ENCODE assay signal across 8 mouse cellular contexts in genomic region chr7:140922398-140923069, GRCm38 (mm10). TPM values are rescaled to one million over a fixed set of nuclear protein-coding genes. Genes with fewer than 3 reads are reported as not detected.
DNase-seq lines count a peak whose midpoint lies in the region; ATAC-seq and TF ChIP-seq lines count a peak whose summit lies in the region.

No protein-coding gene starts in this region.

- no peaks in the 10 kb centered on the region for H3K36me3 ChIP-seq in forebrain, embryonic 15.5 days
- H3K36me3 ChIP-seq in intestine, embryonic 14.5 days (ENCODE audit: control insufficient read depth, insufficient read depth, low read length) = no peaks in the 10 kb centered on the region
- H3K36me3 ChIP-seq in liver, embryonic 14.5 days (replicated peaks; ENCODE audit: control insufficient read depth, insufficient read depth, low read depth) = no peaks in the 10 kb centered on the region
- H3K36me3 ChIP-seq in neural tube, embryonic 11.5 days (ENCODE audit: control insufficient read depth, insufficient read depth, low read length) = no peaks in the 10 kb centered on the region

- H3K9ac ChIP-seq in forebrain, embryonic 15.5 days (replicated peaks) = peak overlapping the region; percentile 32
- H3K9ac ChIP-seq in intestine, embryonic 14.5 days (ENCODE audit: low read length) = peak overlapping the region; percentile 3; the same call in 1 of the 2 replicates
- H3K9ac ChIP-seq in liver, embryonic 14.5 days (replicated peaks) = no peak overlapping the region
- H3K9ac ChIP-seq in neural tube, embryonic 11.5 days (ENCODE audit: low read length) = peak overlapping the region; percentile 5; the same call in 1 of the 2 replicates

- peaks cover 64% of the 10 kb centered on the region for H3K27me3 ChIP-seq in forebrain, embryonic 15.5 days
- H3K27me3 ChIP-seq in intestine, embryonic 14.5 days (replicated peaks; ENCODE audit: control insufficient read depth, insufficient read depth, low read length) = peaks cover 51% of the 10 kb centered on the region
- peaks cover 40% of the 10 kb centered on the region for H3K27me3 ChIP-seq in liver, embryonic 14.5 days (ENCODE audit: control insufficient read depth, insufficient read depth, low read length)
- H3K27me3 ChIP-seq in neural tube, embryonic 11.5 days (ENCODE audit: control insufficient read depth, insufficient read depth, low read length) = peaks cover 44% of the 10 kb centered on the region

- intact Hi-C loops in left cerebral cortex, postnatal 36 days (cut with DNase I) = no loop called here

- DNase-seq in left cerebral cortex, postnatal 36 days (ENCODE audit: low spot score in 2 of 2) = peak; percentile 21 to 28
- DNase-seq in left cerebral cortex, adult 11 months (ENCODE audit: low spot score) = no peak
- DNase-seq in cerebellum, adult 11 months = peak; percentile 80
- DNase-seq in intestine, embryonic 14.5 days (ENCODE audit: low spot score) = peak; percentile 79
- no peak for DNase-seq in liver, embryonic 14.5 days (ENCODE audit: low read depth in 3 of 3, low spot score in 3 of 3)
- DNase-seq in neural tube, embryonic 11.5 days (ENCODE audit: low spot score) = peak; percentile 50
- DNase-seq in ovary, adult 18-20 months (ENCODE audit: low spot score) = no peak

- no peak overlapping the region for H3K27ac ChIP-seq in forebrain, embryonic 15.5 days (replicated peaks)
- H3K27ac ChIP-seq in intestine, embryonic 14.5 days (ENCODE audit: low read depth) = no peak overlapping the region
- H3K27ac ChIP-seq in liver, embryonic 14.5 days = no peak overlapping the region
- no peak overlapping the region for H3K27ac ChIP-seq in neural tube, embryonic 11.5 days (ENCODE audit: low read depth, low read length)

- no peak for TF ChIP-seq EP300 in liver, embryonic 14.5 days (IDR thresholded peaks at IDR 0.05; ENCODE audit: low read depth)

- peaks cover 18% of the 10 kb centered on the region for H3K4me1 ChIP-seq in forebrain, embryonic 15.5 days
- H3K4me1 ChIP-seq in intestine, embryonic 14.5 days (replicated peaks; ENCODE audit: control insufficient read depth, insufficient read depth, low read length) = peaks cover 3% of the 10 kb centered on the region
- peaks cover 0 to 3% of the 10 kb centered on the region in 2 experiments; a peak in 2 of 4 replicates for H3K4me1 ChIP-seq in liver, embryonic 14.5 days (replicated peaks; ENCODE audit: control insufficient read depth in 2 of 2, insufficient read depth in 2 of 2, low read length in 1 of 2)
- H3K4me1 ChIP-seq in neural tube, embryonic 11.5 days (ENCODE audit: control insufficient read depth, insufficient read depth, low read length) = peaks cover 9% of the 10 kb centered on the region

- peak overlapping the region; percentile 84 for H3K4me2 ChIP-seq in forebrain, embryonic 15.5 days (replicated peaks)
- H3K4me2 ChIP-seq in intestine, embryonic 14.5 days (ENCODE audit: low read length) = peak overlapping the region; percentile 59
- peak overlapping the region; percentile 44 for H3K4me2 ChIP-seq in liver, embryonic 14.5 days (ENCODE audit: low read depth)
- H3K4me2 ChIP-seq in neural tube, embryonic 11.5 days (ENCODE audit: low read depth) = peak overlapping the region; percentile 60

- peak; percentile 41; the same call in 1 of the 2 replicates for ATAC-seq in forebrain, embryonic 15.5 days (replicated peaks)
- ATAC-seq in intestine, embryonic 14.5 days (replicated peaks; ENCODE audit: low FRiP score, low TSS enrichment, low read depth) = peak; percentile 44; the same call in 1 of the 2 replicates
- ATAC-seq in liver, embryonic 14.5 days (ENCODE audit: insufficient read depth) = peak; percentile 19; the same call in 1 of the 2 replicates
- no peak for ATAC-seq in neural tube, embryonic 11.5 days (ENCODE audit: insufficient read depth, low FRiP score, low TSS enrichment)

- TF ChIP-seq CTCF in liver, embryonic 14.5 days (IDR thresholded peaks at IDR 0.05; ENCODE audit: low read depth) = no peak

- H3K9me3 ChIP-seq in forebrain, embryonic 15.5 days = no peaks in the 10 kb centered on the region
- H3K9me3 ChIP-seq in intestine, embryonic 14.5 days (ENCODE audit: control insufficient read depth, low read length) = no peaks in the 10 kb centered on the region
- no peaks in the 10 kb centered on the region for H3K9me3 ChIP-seq in liver, embryonic 14.5 days (ENCODE audit: control insufficient read depth, low read length)
- H3K9me3 ChIP-seq in neural tube, embryonic 11.5 days (ENCODE audit: control insufficient read depth, low read length) = no peaks in the 10 kb centered on the region

- peak overlapping the region; percentile 44 for H3K4me3 ChIP-seq in forebrain, embryonic 15.5 days
- H3K4me3 ChIP-seq in intestine, embryonic 14.5 days (ENCODE audit: low read depth, low read length) = peak overlapping the region; percentile 31
- H3K4me3 ChIP-seq in liver, embryonic 14.5 days (ENCODE audit: insufficient read depth in 1 of 2, low read depth in 2 of 2, low read length in 2 of 2) = 0 out of 4 replicates have a peak overlapping the region, but pooled peaks have one; percentile 6 to 13
- peak overlapping the region; percentile 34 for H3K4me3 ChIP-seq in neural tube, embryonic 11.5 days (ENCODE audit: low read depth, low read length)

- under 1% methylated on average over 49 of the region's 49 CpGs for WGBS in forebrain, embryonic 15.5 days
- 1% methylated on average over 49 of the region's 49 CpGs for WGBS in intestine, embryonic 14.5 days
- WGBS in liver, embryonic 14.5 days (ENCODE audit: insufficient replicate concordance) = 2% methylated on average over 49 of the region's 49 CpGs
- 1% methylated on average over 49 of the region's 49 CpGs for WGBS in neural tube, embryonic 11.5 days

RNA-seq across cellular contexts. Expression of gene Nlrp6, which starts 1.8 kb away (rescaled TPM):
- total RNA-seq in left cerebral cortex, postnatal 36 days (2021) = under 1 TPM; 0.47 to 0.54 TPM
- polyA plus RNA-seq in forebrain, embryonic 15.5 days (2015; fragmentation: Nextera tagmentation; extraction: Ambion mirVana) = 0.24 and 0.28 TPM in 2 replicates
- 12.5 and 18.4 TPM in 2 replicates for polyA plus RNA-seq in intestine, embryonic 14.5 days (2014; fragmentation: Nextera tagmentation; extraction: Ambion mirVana)
- polyA plus RNA-seq in liver, embryonic 14.5 days (2012; rRNA removed) = 6.3 and 6.5 TPM in 2 replicates
- 2.6 and 3.2 TPM in 2 replicates for polyA plus RNA-seq in liver, embryonic 14.5 days (2014; fragmentation: Nextera tagmentation; extraction: Ambion mirVana)
- 0.15 and 0.20 TPM in 2 replicates for polyA plus RNA-seq in neural tube, embryonic 11.5 days (2014; fragmentation: Nextera tagmentation; extraction: Ambion mirVana)

RNA-seq across cellular contexts. Expression of gene Pgghg, which starts 18.7 kb away (rescaled TPM):
- 1 to 10 TPM; 3.3 to 5.8 TPM for total RNA-seq in left cerebral cortex, postnatal 36 days (2021)
- 8.5 and 8.7 TPM in 2 replicates for polyA plus RNA-seq in forebrain, embryonic 15.5 days (2015; fragmentation: Nextera tagmentation; extraction: Ambion mirVana)
- polyA plus RNA-seq in intestine, embryonic 14.5 days (2014; fragmentation: Nextera tagmentation; extraction: Ambion mirVana) = 26.9 and 29.2 TPM in 2 replicates
- polyA plus RNA-seq in liver, embryonic 14.5 days (2012; rRNA removed) = 7.2 TPM in 2 replicates
- 4.5 and 4.9 TPM in 2 replicates for polyA plus RNA-seq in liver, embryonic 14.5 days (2014; fragmentation: Nextera tagmentation; extraction: Ambion mirVana)
- polyA plus RNA-seq in neural tube, embryonic 11.5 days (2014; fragmentation: Nextera tagmentation; extraction: Ambion mirVana) = 13.3 and 15.8 TPM in 2 replicates

RNA-seq across cellular contexts. Expression of gene Cox8b, which starts 22.3 kb away (rescaled TPM):
- total RNA-seq in left cerebral cortex, postnatal 36 days (2021) = not detected
- polyA plus RNA-seq in forebrain, embryonic 15.5 days (2015; fragmentation: Nextera tagmentation; extraction: Ambion mirVana) = not detected in 2 replicates
- polyA plus RNA-seq in intestine, embryonic 14.5 days (2014; fragmentation: Nextera tagmentation; extraction: Ambion mirVana) = 0.62 and 0.83 TPM in 2 replicates
- polyA plus RNA-seq in liver, embryonic 14.5 days (2012; rRNA removed) = not detected in 2 replicates
- polyA plus RNA-seq in liver, embryonic 14.5 days (2014; fragmentation: Nextera tagmentation; extraction: Ambion mirVana) = not detected in 2 replicates
- polyA plus RNA-seq in neural tube, embryonic 11.5 days (2014; fragmentation: Nextera tagmentation; extraction: Ambion mirVana) = 0.81 and 4.2 TPM in 2 replicates

RNA-seq across cellular contexts. Expression of gene Ifitm5, which starts 27.6 kb away (rescaled TPM):
- not detected for total RNA-seq in left cerebral cortex, postnatal 36 days (2021)
- polyA plus RNA-seq in forebrain, embryonic 15.5 days (2015; fragmentation: Nextera tagmentation; extraction: Ambion mirVana) = 0.51 and 0.70 TPM in 2 replicates
- 0.94 and 2.3 TPM in 2 replicates for polyA plus RNA-seq in intestine, embryonic 14.5 days (2014; fragmentation: Nextera tagmentation; extraction: Ambion mirVana)
- polyA plus RNA-seq in liver, embryonic 14.5 days (2012; rRNA removed) = 0.17 and 0.33 TPM in 2 replicates
- polyA plus RNA-seq in liver, embryonic 14.5 days (2014; fragmentation: Nextera tagmentation; extraction: Ambion mirVana) = 0.30 and 0.32 TPM in 2 replicates
- polyA plus RNA-seq in neural tube, embryonic 11.5 days (2014; fragmentation: Nextera tagmentation; extraction: Ambion mirVana) = 1.2 and 1.4 TPM in 2 replicates

RNA-seq across cellular contexts. Expression of gene Gm45717, which starts 33.2 kb away (rescaled TPM):
- not detected for total RNA-seq in left cerebral cortex, postnatal 36 days (2021)
- not detected in 2 replicates for polyA plus RNA-seq in forebrain, embryonic 15.5 days (2015; fragmentation: Nextera tagmentation; extraction: Ambion mirVana)
- 0.81 TPM in 1 of 2 replicates, not detected in the other for polyA plus RNA-seq in intestine, embryonic 14.5 days (2014; fragmentation: Nextera tagmentation; extraction: Ambion mirVana)
- not detected in 2 replicates for polyA plus RNA-seq in liver, embryonic 14.5 days (2012; rRNA removed)
- not detected in 2 replicates for polyA plus RNA-seq in liver, embryonic 14.5 days (2014; fragmentation: Nextera tagmentation; extraction: Ambion mirVana)
- polyA plus RNA-seq in neural tube, embryonic 11.5 days (2014; fragmentation: Nextera tagmentation; extraction: Ambion mirVana) = 0.69 TPM in 1 of 2 replicates, not detected in the other

Comparison
In these comparisons a context has a peak if more than half of its experiments do, and no peak if none do; other contexts are left out.
1. DNase-seq: peak in left cerebral cortex, postnatal 36 days (2 of 2), cerebellum, adult 11 months (single experiment), intestine, embryonic 14.5 days (single experiment) and neural tube, embryonic 11.5 days (single experiment); none in left cerebral cortex, adult 11 months (single experiment), liver, embryonic 14.5 days (0 of 3) and ovary, adult 18-20 months (single experiment).
2. Peak in every context shown above with its lines, with median percentiles within 50 percentile points of each other: H3K4me2 ChIP-seq and H3K4me3 ChIP-seq.